Mouse (Mus musculus) Muller cell, postnatal 12 days (primary cell): ENCODE measurements at regions not wholly inside any gene's neighbourhood (a gene's known extent, or its start where the extent isn't known, plus 50 kb on each side); places are given as distances from the start of the nearest gene placed in this dataset.
A peak's percentile ranks its signal among the peaks of the same experiment; 100 is the strongest.

Experiments
- DNase-seq: peaks from one replicate; pipeline ENCODE4 v3.0.0-alpha.2; 2015; ENCODE audit errors: inconsistent ontology term

- no peak for DNase-seq
Observed at GRCm38 (mm10) chr5:78419205-78419604, 1011.4 kb upstream of the Igfbp7 start.

DNA sequence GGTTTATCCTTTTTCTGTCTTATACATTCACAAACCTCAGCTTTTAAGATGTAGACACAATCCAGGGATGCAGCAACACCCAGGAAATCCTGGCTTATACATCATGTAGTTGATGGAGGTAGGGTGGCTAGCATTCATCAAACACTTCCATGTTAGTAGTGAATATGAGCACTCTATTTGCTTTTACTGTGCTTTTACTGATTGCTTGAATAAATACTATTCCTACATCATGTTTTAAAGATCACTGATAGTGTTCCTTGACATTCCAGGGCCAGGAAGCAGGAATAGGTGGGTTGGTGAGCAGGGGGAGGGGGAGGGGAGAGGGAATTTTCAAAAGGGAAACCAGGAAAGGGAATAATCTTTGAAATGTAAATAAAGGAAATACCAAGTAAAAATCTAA is 998.5 kb upstream of the Igfbp7 start:
- no peak for DNase-seq

GRCm38 (mm10) chr5:78402228-78402710 is 994.4 kb upstream of the Igfbp7 start:
- peak; percentile 98 for DNase-seq

DNA sequence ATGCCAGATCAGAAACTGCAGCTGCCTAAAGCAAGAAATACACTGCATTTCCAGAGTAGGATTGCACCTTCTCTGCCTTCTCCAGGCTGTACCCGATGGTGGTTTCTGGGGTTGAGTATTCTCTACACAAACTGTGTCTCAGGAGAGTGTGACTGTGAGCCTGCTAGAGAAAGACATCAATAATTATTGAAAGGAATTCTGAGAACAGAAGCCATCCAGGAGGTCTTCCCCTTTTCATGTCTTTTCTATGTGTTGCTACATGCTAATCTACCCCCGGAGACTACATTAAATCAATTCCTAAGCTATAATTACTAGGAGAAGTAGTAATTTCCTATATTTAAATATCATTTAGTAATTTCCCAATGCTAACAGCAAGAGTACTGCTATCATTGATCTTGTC is 985.5 kb upstream of the Igfbp7 start:
- DNase-seq = no peak
